Mouse (Mus musculus): ENCODE results near the gene Hnf1a. TPM values are rescaled to one million over a fixed set of nuclear protein-coding genes. Genes with fewer than 3 reads are reported as not detected.
"Not testable (repeated sequence)": the region's sequence is repeated elsewhere in the genome, so short reads cannot be mapped to it uniquely, and the experiment has no call there.

The Hnf1a gene
- polyA plus RNA-seq, 1 experiment: 4.0 TPM

GRCm38 (mm10) chr5:114942766-114943130 lies 28.1 kb downstream of the Hnf1a start:
- Histone ChIP-seq H3K36me3 (ENCODE audit: control insufficient read depth, insufficient read depth, low read length) (peaks cover 20% of the 10 kb centered on the region), H3K27ac (ENCODE audit: control insufficient read depth, insufficient read depth, low read length) (peak overlapping the region; percentile 71; the same call in 1 of the 2 replicates), H3K4me1 (replicated peaks; ENCODE audit: control insufficient read depth, insufficient read depth, low read length) (0 out of 2 replicates have a peak, but pooled peaks cover 2% of the 10 kb centered on the region), H3K4me3 (ENCODE audit: control insufficient read depth, insufficient read depth, low read length) (peak overlapping the region; percentile 91), H3K27me3 (ENCODE audit: control insufficient read depth, insufficient read depth, low read length) (no peaks in the 10 kb centered on the region)
- DNase-seq: no peak
- WGBS: 64% methylated on average over 4 of the region's 4 CpGs
- no peak for TF ChIP-seq CTCF (IDR thresholded peaks at IDR 0.05; ENCODE audit: borderline replicate concordance, control insufficient read depth, extremely low read depth, insufficient read depth, low read length, poor library complexity)
- no peak for TF ChIP-seq POLR2A (IDR thresholded peaks at IDR 0.05; ENCODE audit: control insufficient read depth, extremely low read depth, insufficient read depth, low read length, poor library complexity)

GRCm38 (mm10) chr5:114942074-114942765 lies 28.7 kb downstream of the Hnf1a start, which contains the start of gene 2210016L21Rik:
2210016L21Rik (plus strand) TSS chr5:114942158.
- peak within 1 kb of the TSS; percentile 71 for H3K27ac ChIP-seq (ENCODE audit: control insufficient read depth, insufficient read depth, low read length)
- TF ChIP-seq CTCF (IDR thresholded peaks at IDR 0.05; ENCODE audit: borderline replicate concordance, control insufficient read depth, extremely low read depth, insufficient read depth, low read length, poor library complexity): no peak
- TF ChIP-seq POLR2A (IDR thresholded peaks at IDR 0.05; ENCODE audit: control insufficient read depth, extremely low read depth, insufficient read depth, low read length, poor library complexity): peak; percentile 80
- H3K4me3 ChIP-seq (ENCODE audit: control insufficient read depth, insufficient read depth, low read length): peak within 1 kb of the TSS; percentile 91
- 1% methylated on average over 39 of the region's 39 CpGs for WGBS
- H3K27me3 ChIP-seq (ENCODE audit: control insufficient read depth, insufficient read depth, low read length): no peaks in the 10 kb centered on the region
- H3K36me3 ChIP-seq (ENCODE audit: control insufficient read depth, insufficient read depth, low read length): peaks cover 15% of the 10 kb centered on the region
- DNase-seq: peak; percentile 89
- 0 out of 2 replicates have a peak, but pooled peaks cover 2% of the 10 kb centered on the region for H3K4me1 ChIP-seq (replicated peaks; ENCODE audit: control insufficient read depth, insufficient read depth, low read length)

- H3K4me3 ChIP-seq (ENCODE audit: control insufficient read depth, insufficient read depth, low read length); H3K4me1 ChIP-seq (replicated peaks; ENCODE audit: control insufficient read depth, insufficient read depth, low read length); H3K36me3 ChIP-seq (ENCODE audit: control insufficient read depth, insufficient read depth, low read length); H3K27me3 ChIP-seq (ENCODE audit: control insufficient read depth, insufficient read depth, low read length); H3K27ac ChIP-seq (ENCODE audit: control insufficient read depth, insufficient read depth, low read length): not testable (repeated sequence)
- 71% methylated on average over 3 of the region's 3 CpGs for whole genome bisulfite sequencing
- peak; percentile 16 for DNase-seq
These were observed 29.8 kb downstream of the Hnf1a start for GRCm38 (mm10) chr5:114941138-114941537.

GRCm38 (mm10) chr5:114935838-114936237 lies 35.1 kb downstream of the Hnf1a start:
- 76% methylated on average over 3 of the region's 3 CpGs for WGBS
- no peaks in the 10 kb centered on the region for H3K36me3 ChIP-seq (ENCODE audit: control insufficient read depth, insufficient read depth, low read length)
- H3K27ac ChIP-seq (ENCODE audit: control insufficient read depth, insufficient read depth, low read length): no peak overlapping the region
- no peak overlapping the region for H3K4me3 ChIP-seq (ENCODE audit: control insufficient read depth, insufficient read depth, low read length)
- no peaks in the 10 kb centered on the region for H3K27me3 ChIP-seq (ENCODE audit: control insufficient read depth, insufficient read depth, low read length)
- no peaks in the 10 kb centered on the region for H3K4me1 ChIP-seq (replicated peaks; ENCODE audit: control insufficient read depth, insufficient read depth, low read length)
- no peak for DNase-seq
- TF ChIP-seq CTCF (IDR thresholded peaks at IDR 0.05; ENCODE audit: borderline replicate concordance, control insufficient read depth, extremely low read depth, insufficient read depth, low read length, poor library complexity) (no peak), POLR2A (IDR thresholded peaks at IDR 0.05; ENCODE audit: control insufficient read depth, extremely low read depth, insufficient read depth, low read length, poor library complexity) (no peak)

GRCm38 (mm10) chr5:114933206-114933605 lies 37.7 kb downstream of the Hnf1a start:
- Histone ChIP-seq H3K4me3 (ENCODE audit: control insufficient read depth, insufficient read depth, low read length) (no peak overlapping the region), H3K4me1 (replicated peaks; ENCODE audit: control insufficient read depth, insufficient read depth, low read length) (no peaks in the 10 kb centered on the region), H3K27me3 (ENCODE audit: control insufficient read depth, insufficient read depth, low read length) (no peaks in the 10 kb centered on the region), H3K36me3 (ENCODE audit: control insufficient read depth, insufficient read depth, low read length) (no peaks in the 10 kb centered on the region), H3K27ac (ENCODE audit: control insufficient read depth, insufficient read depth, low read length) (no peak overlapping the region)
- no peak for TF ChIP-seq CTCF (IDR thresholded peaks at IDR 0.05; ENCODE audit: borderline replicate concordance, control insufficient read depth, extremely low read depth, insufficient read depth, low read length, poor library complexity)
- no peak for TF ChIP-seq POLR2A (IDR thresholded peaks at IDR 0.05; ENCODE audit: control insufficient read depth, extremely low read depth, insufficient read depth, low read length, poor library complexity)
- WGBS: 93% methylated on average over 8 of the region's 8 CpGs
- no peak for DNase-seq

- no peak overlapping the region for H3K4me3 ChIP-seq (ENCODE audit: control insufficient read depth, insufficient read depth, low read length)
- no peak for TF ChIP-seq CTCF (IDR thresholded peaks at IDR 0.05; ENCODE audit: borderline replicate concordance, control insufficient read depth, extremely low read depth, insufficient read depth, low read length, poor library complexity)
- TF ChIP-seq POLR2A (IDR thresholded peaks at IDR 0.05; ENCODE audit: control insufficient read depth, extremely low read depth, insufficient read depth, low read length, poor library complexity): no peak
- H3K27ac ChIP-seq (ENCODE audit: control insufficient read depth, insufficient read depth, low read length): no peak overlapping the region
- no peaks in the 10 kb centered on the region for H3K4me1 ChIP-seq (replicated peaks; ENCODE audit: control insufficient read depth, insufficient read depth, low read length)
- WGBS: 75% methylated on average over 5 of the region's 5 CpGs
- no peak for DNase-seq
- H3K36me3 ChIP-seq (ENCODE audit: control insufficient read depth, insufficient read depth, low read length): no peaks in the 10 kb centered on the region
- no peaks in the 10 kb centered on the region for H3K27me3 ChIP-seq (ENCODE audit: control insufficient read depth, insufficient read depth, low read length)
These were observed 39.3 kb downstream of the Hnf1a start for GRCm38 (mm10) chr5:114931626-114932025.

GRCm38 (mm10) chr5:114926753-114927152 lies 44.1 kb downstream of the Hnf1a start:
- Histone ChIP-seq H3K27me3 (ENCODE audit: control insufficient read depth, insufficient read depth, low read length) (no peaks in the 10 kb centered on the region), H3K36me3 (ENCODE audit: control insufficient read depth, insufficient read depth, low read length) (no peaks in the 10 kb centered on the region), H3K4me1 (replicated peaks; ENCODE audit: control insufficient read depth, insufficient read depth, low read length) (peaks cover 8% of the 10 kb centered on the region), H3K27ac (ENCODE audit: control insufficient read depth, insufficient read depth, low read length) (no peak overlapping the region), H3K4me3 (ENCODE audit: control insufficient read depth, insufficient read depth, low read length) (no peak overlapping the region)
- TF ChIP-seq CTCF (IDR thresholded peaks at IDR 0.05; ENCODE audit: borderline replicate concordance, control insufficient read depth, extremely low read depth, insufficient read depth, low read length, poor library complexity): no peak
- no peak for TF ChIP-seq POLR2A (IDR thresholded peaks at IDR 0.05; ENCODE audit: control insufficient read depth, extremely low read depth, insufficient read depth, low read length, poor library complexity)
- WGBS: 94% methylated on average over 9 of the region's 9 CpGs
- DNase-seq: no peak
